Mouse (Mus musculus): ENCODE measurements at regions not wholly inside any gene's neighbourhood (a gene's known extent, or its start where the extent isn't known, plus 50 kb on each side); places are given as distances from the start of the nearest gene placed in this dataset.

DNA sequence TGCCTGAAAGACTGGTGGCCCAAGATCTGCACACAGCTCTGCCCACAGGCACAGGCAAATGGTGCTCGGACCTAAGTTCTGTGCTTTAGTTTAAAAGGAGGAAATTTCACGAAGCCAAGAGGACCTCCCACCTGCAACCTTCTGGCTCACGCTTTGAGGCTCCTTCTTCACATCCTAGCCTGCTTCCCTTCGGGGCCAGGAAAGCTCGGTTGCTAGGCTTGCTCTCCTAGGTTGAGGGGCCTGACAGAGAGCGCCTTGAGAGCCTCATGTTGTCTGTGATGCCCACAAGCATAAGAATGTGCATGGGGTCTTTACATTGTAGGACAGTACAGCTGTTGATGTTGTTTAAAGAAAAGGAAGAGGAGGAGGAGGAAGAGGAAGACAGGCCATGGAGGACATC lies 123.9 kb upstream of the Sgk1 start:
- TF ChIP-seq JUN (IDR thresholded peaks at IDR 0.05; ENCODE audit: insufficient read depth, low read depth, low read length): no peak
- TF ChIP-seq ELF1 (IDR thresholded peaks at IDR 0.05; ENCODE audit: low read depth, low read length): no peak
- TF ChIP-seq SIN3A (IDR thresholded peaks at IDR 0.05; ENCODE audit: low read length): no peak
- no peak for TF ChIP-seq EP300 (IDR thresholded peaks at IDR 0.05; ENCODE audit: low read length)
- no peak for TF ChIP-seq HCFC1 (IDR thresholded peaks at IDR 0.05; ENCODE audit: low read depth, low read length)
- TF ChIP-seq ETS1 (conservative IDR thresholded peaks at IDR 0.05; ENCODE audit: low read depth, low read length): no peak
- TF ChIP-seq NELFE (IDR thresholded peaks at IDR 0.05; ENCODE audit: low read depth, low read length): no peak
- no peak for TF ChIP-seq MAZ (IDR thresholded peaks at IDR 0.05; ENCODE audit: low read depth, low read length)
- TF ChIP-seq KAT2A (IDR thresholded peaks at IDR 0.05; ENCODE audit: insufficient replicate concordance, low read length): no peak
- no peak for TF ChIP-seq TBP (conservative IDR thresholded peaks at IDR 0.05; ENCODE audit: low read depth, low read length)
- TF ChIP-seq USF1 (IDR thresholded peaks at IDR 0.05; ENCODE audit: low read depth, low read length): no peak
- TF ChIP-seq RCOR1 (conservative IDR thresholded peaks at IDR 0.05; ENCODE audit: low read depth, low read length): no peak
- TF ChIP-seq MYC (IDR thresholded peaks at IDR 0.05; ENCODE audit: low read depth, low read length): no peak
- TF ChIP-seq MAX (IDR thresholded peaks at IDR 0.05; ENCODE audit: low read length): no peak
- TF ChIP-seq ZKSCAN1 (IDR thresholded peaks at IDR 0.05; ENCODE audit: borderline replicate concordance, low read depth, low read length): no peak
- no peak for TF ChIP-seq POLR2AphosphoS2 (IDR thresholded peaks at IDR 0.05; ENCODE audit: low read depth, low read length)
- TF ChIP-seq SMC3 (IDR thresholded peaks at IDR 0.05; ENCODE audit: low read depth, low read length): no peak
- no peak for TF ChIP-seq TCF12 (IDR thresholded peaks at IDR 0.05; ENCODE audit: low read depth, low read length)
- in situ Hi-C loops (cut with MboI; ENCODE audit: low pct_ligation_motif_present, low pct_unique_long_range_greater_than_20kb, low sequenced_read_pairs) (no loop called here), dilution Hi-C loops (cut with MboI; ENCODE audit: extremely low pct_ligation_motif_present, extremely low pct_unique_long_range_greater_than_20kb, low sequenced_read_pairs) (no loop called here)
- no peak for DNase-seq (ENCODE audit: extremely low read depth)
- H3K9ac ChIP-seq (ENCODE audit: insufficient read depth, low read depth): no peak overlapping the region
- H3K9me3 ChIP-seq (replicated peaks; ENCODE audit: low read length): no peaks in the 10 kb centered on the region
- no peaks in the 10 kb centered on the region; a peak in 1 of 4 replicates for H3K4me1 ChIP-seq (ENCODE audit: control insufficient read depth in 1 of 2, insufficient read depth in 2 of 2)
- H3K4me2 ChIP-seq (ENCODE audit: insufficient read depth, low read depth, poor library complexity, severe bottlenecking): no peak overlapping the region
- no peak overlapping the region for H3K27ac ChIP-seq (ENCODE audit: insufficient read depth, low read depth)
- no peaks in the 10 kb centered on the region for H3K79me2 ChIP-seq (replicated peaks; ENCODE audit: control insufficient read depth, extremely low read depth, insufficient read depth, poor library complexity, severe bottlenecking)
- no peaks in the 10 kb centered on the region for H3K27me3 ChIP-seq (replicated peaks)
- H3K36me3 ChIP-seq (replicated peaks in 1 of 2; ENCODE audit: control insufficient read depth in 1 of 2, insufficient read depth in 1 of 2, low read length in 1 of 2): no peaks in the 10 kb centered on the region
- no peak overlapping the region for H3K4me3 ChIP-seq (replicated peaks in 1 of 3; ENCODE audit: low read depth in 2 of 3, low read length in 2 of 3, poor library complexity in 1 of 3)

DNA sequence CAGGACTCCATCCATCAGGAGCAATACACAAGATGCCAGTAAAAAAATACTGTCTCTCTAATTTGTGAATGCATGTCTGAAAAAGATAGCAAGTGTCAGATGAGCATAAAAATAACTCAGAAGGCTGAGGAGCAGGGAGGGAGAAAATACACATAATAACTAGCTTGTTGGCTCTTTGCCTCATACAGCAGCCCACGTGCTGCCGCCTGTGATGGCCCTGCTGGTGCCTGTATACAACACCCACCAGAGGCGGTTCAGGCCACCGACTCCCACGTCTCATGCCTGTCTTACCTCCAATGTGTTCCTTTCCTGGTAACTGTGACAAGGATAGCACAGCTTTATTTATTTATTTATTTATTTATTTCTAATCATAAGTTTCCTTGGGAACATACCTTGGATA lies 119.5 kb upstream of the Sgk1 start:
- Histone ChIP-seq H3K4me2 (ENCODE audit: insufficient read depth, low read depth, poor library complexity, severe bottlenecking) (no peak overlapping the region), H3K4me3 (replicated peaks in 1 of 3; ENCODE audit: low read depth in 2 of 3, low read length in 2 of 3, poor library complexity in 1 of 3) (no peak overlapping the region), H3K9me3 (replicated peaks; ENCODE audit: low read length) (no peaks in the 10 kb centered on the region), H3K36me3 (replicated peaks in 1 of 2; ENCODE audit: control insufficient read depth in 1 of 2, insufficient read depth in 1 of 2, low read length in 1 of 2) (no peaks in the 10 kb centered on the region), H3K9ac (ENCODE audit: insufficient read depth, low read depth) (no peak overlapping the region), H3K4me1 (ENCODE audit: control insufficient read depth in 1 of 2, insufficient read depth in 2 of 2) (no peaks in the 10 kb centered on the region; a peak in 1 of 4 replicates), H3K27ac (ENCODE audit: insufficient read depth, low read depth) (no peak overlapping the region), H3K27me3 (replicated peaks) (no peaks in the 10 kb centered on the region), H3K79me2 (replicated peaks; ENCODE audit: control insufficient read depth, extremely low read depth, insufficient read depth, poor library complexity, severe bottlenecking) (no peaks in the 10 kb centered on the region)
- no peak for DNase-seq (ENCODE audit: extremely low read depth)
- TF ChIP-seq CTCF (conservative IDR thresholded peaks at IDR 0.05 in 1 of 2, IDR thresholded peaks at IDR 0.05 in 1 of 2; ENCODE audit: low read depth in 2 of 2, low read length in 2 of 2) (no peak), ZMIZ1 (IDR thresholded peaks at IDR 0.05; ENCODE audit: low read depth, low read length) (no peak), ELF1 (IDR thresholded peaks at IDR 0.05; ENCODE audit: low read depth, low read length) (no peak), RAD21 (IDR thresholded peaks at IDR 0.05; ENCODE audit: low read depth, low read length) (no peak), USF1 (IDR thresholded peaks at IDR 0.05; ENCODE audit: low read depth, low read length) (no peak), NELFE (IDR thresholded peaks at IDR 0.05; ENCODE audit: low read depth, low read length) (no peak)
- in situ Hi-C loops (cut with MboI; ENCODE audit: low pct_ligation_motif_present, low pct_unique_long_range_greater_than_20kb, low sequenced_read_pairs) (no loop called here), dilution Hi-C loops (cut with MboI; ENCODE audit: extremely low pct_ligation_motif_present, extremely low pct_unique_long_range_greater_than_20kb, low sequenced_read_pairs) (no loop called here)

All from CH12.LX (cell line).